Mouse (Mus musculus) cerebellum, postnatal 36 days (tissue): ENCODE measurements at regions not wholly inside any gene's neighbourhood (a gene's known extent, or its start where the extent isn't known, plus 50 kb on each side); places are given as distances from the start of the nearest gene placed in this dataset.
A peak's percentile ranks its signal among the peaks of the same experiment; 100 is the strongest.

Experiments used
- DNase-seq, 2 experiments: peaks; one replicate each; pipeline ENCODE4 v3.0.0; 2021 to 2022; ENCODE audit warnings: mixed read lengths in 2 of 2

GRCm38 (mm10) chr6:102977122-102977521, 404.2 kb upstream of the Cntn3 start:
- no peak for DNase-seq

DNA sequence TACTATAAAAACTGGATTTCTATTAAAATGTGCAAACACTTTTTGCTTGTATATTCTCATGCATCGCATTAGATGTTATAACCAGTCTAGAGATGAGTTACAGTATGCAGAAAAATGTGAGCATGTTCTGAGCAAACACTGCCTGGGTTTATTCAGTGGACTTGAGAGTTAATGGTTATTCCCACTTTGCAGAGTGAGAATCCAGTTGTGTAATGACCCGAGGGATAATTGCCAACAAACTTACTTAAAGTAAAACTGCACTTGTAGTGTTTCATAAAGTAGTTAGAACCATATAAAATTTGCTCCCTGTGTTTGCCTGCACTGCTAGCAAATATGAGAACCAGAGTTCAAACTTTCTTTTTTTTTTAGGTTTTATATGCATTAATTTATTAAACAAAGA, 450.4 kb upstream of the Cntn3 start:
- no peak for DNase-seq

DNA sequence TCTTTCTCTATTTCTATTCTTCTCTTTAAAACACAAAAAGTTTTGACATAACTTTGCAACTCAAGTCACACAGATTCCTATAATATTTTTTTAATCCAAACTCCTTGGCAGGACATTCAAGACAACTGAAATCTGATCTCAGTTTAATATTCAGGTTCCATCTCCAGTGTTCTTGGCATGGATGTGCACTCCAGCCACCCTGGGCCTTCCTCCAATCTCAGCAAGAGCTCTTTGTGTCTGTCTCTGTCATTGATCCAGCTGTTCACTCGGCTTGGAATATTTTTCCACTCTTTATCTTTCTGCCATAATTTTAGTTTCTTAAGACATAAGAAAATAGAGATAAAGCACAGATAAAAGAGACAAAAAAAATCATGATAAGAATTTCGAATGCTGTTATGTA, 451.1 kb upstream of the Cntn3 start:
- peak; percentile 4 for DNase-seq

DNA sequence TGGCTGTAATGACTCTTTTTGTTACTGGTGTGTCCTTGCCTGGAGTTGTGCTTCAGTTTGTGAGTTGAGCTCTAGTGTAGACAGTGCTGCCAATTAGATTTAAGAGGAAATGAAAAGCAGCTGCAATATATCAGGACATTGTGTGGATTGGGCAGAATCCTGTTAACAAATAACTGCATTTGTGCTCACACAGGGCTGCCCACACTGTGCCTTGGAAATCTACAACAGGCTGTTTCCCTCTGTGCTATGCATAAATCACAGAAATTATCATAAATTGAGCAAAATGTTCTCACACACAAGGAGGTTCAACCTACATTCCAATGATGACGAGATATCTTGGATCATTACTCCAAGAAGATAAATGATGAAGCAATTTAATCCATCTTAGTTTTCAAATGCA, 455.2 kb upstream of the Cntn3 start:
- no peak for DNase-seq

GRCm38 (mm10) chr6:103033418-103033817, 460.5 kb upstream of the Cntn3 start:
- DNase-seq = no peak

- no peak for DNase-seq
These were observed 461.0 kb upstream of the Cntn3 start for GRCm38 (mm10) chr6:103033919-103034318.

GRCm38 (mm10) chr6:103060591-103060990, 449.8 kb upstream of the Chl1 start:
- DNase-seq = no peak

- no peak for DNase-seq
These were observed 404.2 kb upstream of the Chl1 start for GRCm38 (mm10) chr6:103106189-103106588.

GRCm38 (mm10) chr6:103119537-103119936, 390.8 kb upstream of the Chl1 start:
- no peak for DNase-seq

DNA sequence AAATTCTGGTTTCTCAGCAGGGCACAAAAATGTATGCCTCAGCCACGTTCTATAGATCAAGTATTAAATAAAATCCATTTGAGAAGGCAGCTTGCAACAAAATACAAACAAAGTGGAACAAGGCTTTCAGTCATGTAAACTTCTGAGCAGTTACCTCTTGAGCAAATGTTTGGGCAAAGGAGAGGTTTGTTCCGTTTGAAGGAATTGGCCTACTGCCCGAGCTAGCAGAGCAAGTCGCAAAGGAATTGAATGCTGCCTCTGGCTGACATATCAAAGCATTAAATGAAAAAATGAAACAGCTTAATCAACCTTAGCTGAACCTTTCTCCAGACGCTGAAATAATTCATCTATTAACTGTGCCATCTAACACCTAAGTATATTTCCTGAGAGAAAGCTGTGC, 369.5 kb upstream of the Chl1 start:
- DNase-seq = no peak

DNA sequence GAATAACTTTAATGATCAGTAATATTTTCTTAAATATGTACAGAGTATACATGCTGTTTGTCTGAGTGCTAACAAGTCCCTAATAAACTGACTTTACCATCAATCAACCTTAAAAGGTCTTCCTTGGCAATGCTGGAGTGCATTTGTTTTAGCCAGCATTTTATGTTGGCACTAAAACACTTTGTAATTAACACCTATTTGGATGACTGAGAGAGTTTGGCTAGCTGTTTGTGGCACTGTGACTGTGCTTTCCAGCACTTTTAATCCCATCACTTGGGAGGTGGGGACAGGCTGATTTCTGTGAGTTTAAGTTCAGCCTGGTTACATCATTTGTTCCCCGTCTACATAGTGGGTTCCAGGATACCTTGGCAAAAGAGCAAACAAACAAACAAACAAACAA, 332.5 kb upstream of the Chl1 start:
- no peak for DNase-seq

DNA sequence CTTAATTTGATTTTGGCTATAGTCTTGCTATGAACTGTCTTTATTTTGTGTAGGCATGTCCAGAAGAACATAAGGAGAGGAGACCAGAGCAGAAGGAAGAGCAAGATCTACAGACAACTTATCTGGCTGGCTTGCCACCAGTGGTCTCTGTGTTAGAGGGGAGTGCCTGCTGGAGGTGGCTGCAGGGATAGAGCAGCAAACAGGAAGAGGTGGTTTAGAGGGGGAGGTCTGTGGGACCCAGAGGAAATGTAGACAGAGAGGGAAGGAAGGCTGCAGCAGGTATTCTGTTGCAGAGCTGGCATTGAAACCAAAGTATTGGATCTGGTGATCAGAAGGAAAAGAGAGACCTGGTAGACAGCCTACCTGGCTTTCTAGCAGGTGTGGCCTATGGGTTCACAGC, 327.0 kb upstream of the Chl1 start:
- no peak for DNase-seq

DNA sequence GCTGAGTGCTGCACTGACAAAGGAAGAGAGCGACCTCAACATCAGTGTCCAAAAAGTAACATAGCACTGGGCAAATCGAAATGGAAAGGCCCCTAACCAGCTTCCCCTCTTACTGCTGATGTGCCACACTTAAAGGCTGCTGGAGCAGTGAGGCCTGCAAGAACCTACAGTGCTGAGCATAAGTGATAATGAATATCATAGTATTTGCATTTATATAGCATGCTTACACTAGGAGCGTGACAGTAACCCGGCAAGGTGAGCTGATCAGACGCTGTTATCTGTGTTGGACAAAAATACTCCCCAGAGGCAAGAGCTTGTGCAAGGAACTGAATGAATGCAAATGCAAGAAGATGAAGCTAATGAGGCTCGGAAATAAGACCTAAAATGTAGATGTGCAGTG, 313.5 kb upstream of the Chl1 start:
- DNase-seq = no peak

DNA sequence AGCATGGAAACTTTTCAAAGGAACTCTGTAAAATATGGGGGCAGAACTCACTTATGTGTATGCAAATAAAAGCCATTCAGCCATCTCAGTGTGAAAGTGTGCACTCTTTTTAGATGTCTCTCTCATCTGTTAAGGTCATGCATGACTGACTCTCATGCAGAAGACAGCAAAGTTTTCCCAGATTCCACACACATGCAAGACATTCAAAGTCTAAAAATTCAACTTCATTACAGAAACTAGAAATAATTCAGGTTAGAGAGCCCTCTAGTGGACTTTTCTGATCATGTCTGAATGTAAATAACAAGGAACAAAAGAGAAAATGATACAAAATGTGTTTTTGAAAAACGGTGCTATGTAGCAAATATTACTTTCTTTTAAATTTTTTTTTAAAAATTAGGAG, 308.8 kb upstream of the Chl1 start:
- DNase-seq = no peak

- no peak for DNase-seq
These were observed 301.2 kb upstream of the Chl1 start for GRCm38 (mm10) chr6:103209202-103209601.

- no peak for DNase-seq
These were observed 297.2 kb upstream of the Chl1 start for GRCm38 (mm10) chr6:103213160-103213559.

- no peak for DNase-seq
These were observed 273.5 kb upstream of the Chl1 start for GRCm38 (mm10) chr6:103236896-103237295.

- DNase-seq = no peak
These were observed 241.4 kb upstream of the Chl1 start for GRCm38 (mm10) chr6:103268984-103269383.

DNA sequence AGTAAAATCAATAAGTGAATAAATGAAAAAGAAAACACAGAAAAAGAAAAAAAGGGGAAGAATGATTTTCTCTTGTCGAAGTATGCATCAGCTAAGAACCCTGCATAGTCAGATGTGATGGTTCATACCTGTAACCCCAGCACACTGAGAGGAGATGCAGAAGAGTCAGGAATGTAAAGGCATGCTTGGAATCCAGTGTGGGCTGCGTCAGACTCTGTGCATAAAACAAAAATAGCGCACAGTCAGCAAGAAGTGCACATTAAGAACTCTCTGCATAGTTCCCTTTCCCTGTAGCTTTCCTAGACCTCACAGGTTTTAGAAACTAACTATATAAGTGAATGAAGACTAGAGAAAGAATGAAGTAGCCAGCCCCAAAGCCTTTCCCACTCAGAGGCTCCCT, 238.2 kb upstream of the Chl1 start:
- DNase-seq = no peak

GRCm38 (mm10) chr6:103275071-103275470, 235.3 kb upstream of the Chl1 start:
- no peak for DNase-seq

DNA sequence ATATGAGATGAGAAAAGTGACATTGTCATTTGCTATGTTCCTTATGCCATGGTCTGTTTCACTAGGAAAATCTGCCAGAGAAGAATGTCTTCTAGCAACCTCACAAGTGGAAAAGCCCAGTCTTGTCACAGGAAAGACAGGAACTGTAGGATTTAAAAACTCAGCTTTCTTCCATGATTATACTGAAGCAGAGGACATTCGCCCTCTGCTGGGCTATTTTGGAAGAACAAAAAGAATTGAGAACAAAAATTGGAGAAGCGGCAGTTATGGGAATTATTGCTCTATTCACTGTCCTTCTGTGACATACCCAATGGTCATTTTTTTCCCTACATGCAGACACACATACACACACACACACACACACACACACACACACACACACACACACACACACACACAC, 234.9 kb upstream of the Chl1 start:
- no peak for DNase-seq

- no peak for DNase-seq
These were observed 214.4 kb upstream of the Chl1 start for GRCm38 (mm10) chr6:103296015-103296414.

- peak in 1 of 2 experiments; percentile 25 for DNase-seq
These were observed 203.8 kb upstream of the Chl1 start for GRCm38 (mm10) chr6:103306420-103307249.

- no peak for DNase-seq
These were observed 203.2 kb upstream of the Chl1 start for GRCm38 (mm10) chr6:103307250-103307580.

GRCm38 (mm10) chr6:103312149-103312548, 198.2 kb upstream of the Chl1 start:
- no peak for DNase-seq
